Mouse (Mus musculus): ENCODE measurements around the gene Car11. TPM values are rescaled to one million over a fixed set of nuclear protein-coding genes. Genes with fewer than 3 reads are reported as not detected.
"Not testable (repeated sequence)": the region's sequence is repeated elsewhere in the genome, so short reads cannot be mapped to it uniquely, and the experiment has no call there.

Gene Car11
- 0.26 and 0.44 TPM in 2 replicates for polyA plus RNA-seq (2015; fragmentation: Nextera tagmentation; extraction: Ambion mirVana)

DNA sequence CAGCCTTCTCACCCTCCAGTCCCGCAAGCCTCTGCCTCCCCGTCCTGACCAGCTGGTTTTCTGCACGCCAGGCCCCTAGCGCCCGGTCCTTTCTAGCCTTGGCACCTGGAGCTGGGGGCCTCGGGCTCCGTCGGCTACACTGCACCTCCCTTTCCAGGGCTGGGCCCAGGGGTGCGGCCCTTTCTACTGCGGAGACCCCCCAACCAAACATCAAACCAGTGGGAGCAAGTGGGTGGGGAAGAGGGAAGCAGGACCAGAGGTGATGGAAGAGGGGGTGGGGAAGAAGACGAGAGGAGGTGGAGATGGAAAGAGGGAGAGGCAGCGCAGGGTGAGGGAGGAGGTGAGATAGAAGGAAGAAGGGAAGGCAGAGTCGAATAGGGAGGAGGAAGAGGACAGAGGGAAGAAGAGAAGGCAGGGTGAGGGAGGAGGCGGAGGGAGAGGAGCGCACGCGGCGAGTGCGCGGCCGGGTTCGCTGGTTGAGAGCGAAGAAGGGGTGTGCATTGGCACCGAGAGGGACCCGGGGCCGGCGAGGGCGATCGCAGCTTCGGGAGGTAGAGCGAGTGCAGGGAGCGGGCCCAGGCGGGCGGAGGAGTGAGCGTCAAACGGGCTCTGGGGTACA lies at the start of gene Car11:
Gene Car11, plus strand, starts transcription at position 321 of the 619 bp plus-strand sequence.
- H3K27me3 ChIP-seq = peaks cover 56% of the 10 kb centered on the region
- H3K4me2 ChIP-seq = peak within 1 kb of the TSS; percentile 35; the same call in 1 of the 2 replicates
- H3K4me3 ChIP-seq (replicated peaks) = 0 out of 2 replicates have a peak within 1 kb of the TSS, but pooled peaks have one; percentile 5
- WGBS (ENCODE audit: insufficient replicate concordance) = 6% methylated on average over 36 of the region's 36 CpGs
- peaks cover 21% of the 10 kb centered on the region for H3K4me1 ChIP-seq (replicated peaks)
- no peaks in the 10 kb centered on the region for H3K36me3 ChIP-seq (replicated peaks)
- no peak within 1 kb of the TSS for H3K9ac ChIP-seq
- ATAC-seq (ENCODE audit: insufficient read depth) = no peak
- H3K9me3 ChIP-seq (replicated peaks) = no peaks in the 10 kb centered on the region
- no peak within 1 kb of the TSS for H3K27ac ChIP-seq (replicated peaks)

DNA sequence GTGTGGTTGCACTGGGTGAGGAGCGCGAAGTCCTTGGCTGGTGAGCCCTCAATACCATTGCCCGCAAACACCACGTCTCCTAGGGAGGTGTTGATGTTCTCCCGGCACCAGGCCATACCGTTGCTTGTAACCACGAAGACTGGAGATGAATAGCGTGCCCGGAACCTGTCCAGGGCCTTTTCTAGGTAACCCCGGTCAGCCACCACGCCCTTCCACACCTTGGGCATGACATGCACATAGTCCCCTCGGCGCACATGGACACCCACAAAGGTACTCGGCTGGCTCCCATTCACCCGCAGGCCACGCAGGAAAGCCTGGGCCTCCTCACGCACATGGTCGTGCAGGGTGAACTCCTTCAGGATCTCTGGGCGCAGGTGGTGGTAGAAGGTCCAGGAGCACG lies 49.2 kb upstream of the Car11 start:
- not testable (repeated sequence) for H3K9ac ChIP-seq; ATAC-seq (ENCODE audit: insufficient read depth); H3K27ac ChIP-seq (replicated peaks); H3K4me2 ChIP-seq; H3K36me3 ChIP-seq (replicated peaks); H3K4me3 ChIP-seq (replicated peaks); H3K9me3 ChIP-seq (replicated peaks); H3K27me3 ChIP-seq; H3K4me1 ChIP-seq (replicated peaks)
- WGBS (ENCODE audit: insufficient replicate concordance) = 76% methylated on average over 20 of the region's 20 CpGs

DNA sequence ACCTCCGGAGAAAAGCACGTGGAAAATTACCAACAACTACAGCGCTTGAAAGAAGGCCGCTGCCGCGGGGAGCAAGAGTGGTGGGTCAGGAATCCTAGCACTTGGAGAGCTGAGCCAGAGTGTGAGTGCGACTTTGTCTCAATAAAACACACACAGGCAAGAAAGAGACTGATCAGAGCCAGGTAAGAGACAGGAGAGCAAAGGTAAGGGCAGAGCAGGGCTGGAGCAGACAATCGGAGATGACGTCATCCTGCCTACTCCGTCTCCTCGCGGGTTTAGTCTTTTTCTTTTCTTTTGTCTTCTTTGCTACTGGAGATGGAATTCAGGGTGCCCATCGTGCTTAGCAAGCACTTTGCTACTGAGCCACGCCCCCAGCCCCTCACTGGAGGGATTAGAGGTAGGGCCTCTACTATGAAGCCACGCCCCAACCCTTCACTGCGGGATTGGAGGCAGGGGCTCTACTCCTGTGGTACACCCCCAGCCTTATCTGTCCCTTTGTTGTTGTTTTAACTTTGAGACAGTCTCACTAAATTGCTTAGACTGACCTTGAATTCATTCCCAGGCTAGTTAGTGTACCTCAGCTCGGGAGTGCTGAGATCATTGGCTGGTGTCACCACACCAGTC lies 45.1 kb upstream of the Car11 start:
- H3K27me3 ChIP-seq = no peaks in the 10 kb centered on the region
- 36% methylated on average over 17 of the region's 17 CpGs for WGBS (ENCODE audit: insufficient replicate concordance)
- H3K27ac ChIP-seq (replicated peaks) = no peak overlapping the region
- H3K9ac ChIP-seq = no peak overlapping the region
- peak overlapping the region; percentile 44 for H3K4me2 ChIP-seq
- no peaks in the 10 kb centered on the region for H3K4me1 ChIP-seq (replicated peaks)
- ATAC-seq (ENCODE audit: insufficient read depth) = no peak
- no peaks in the 10 kb centered on the region for H3K36me3 ChIP-seq (replicated peaks)
- no peak overlapping the region for H3K4me3 ChIP-seq (replicated peaks)
- H3K9me3 ChIP-seq (replicated peaks) = no peaks in the 10 kb centered on the region

DNA sequence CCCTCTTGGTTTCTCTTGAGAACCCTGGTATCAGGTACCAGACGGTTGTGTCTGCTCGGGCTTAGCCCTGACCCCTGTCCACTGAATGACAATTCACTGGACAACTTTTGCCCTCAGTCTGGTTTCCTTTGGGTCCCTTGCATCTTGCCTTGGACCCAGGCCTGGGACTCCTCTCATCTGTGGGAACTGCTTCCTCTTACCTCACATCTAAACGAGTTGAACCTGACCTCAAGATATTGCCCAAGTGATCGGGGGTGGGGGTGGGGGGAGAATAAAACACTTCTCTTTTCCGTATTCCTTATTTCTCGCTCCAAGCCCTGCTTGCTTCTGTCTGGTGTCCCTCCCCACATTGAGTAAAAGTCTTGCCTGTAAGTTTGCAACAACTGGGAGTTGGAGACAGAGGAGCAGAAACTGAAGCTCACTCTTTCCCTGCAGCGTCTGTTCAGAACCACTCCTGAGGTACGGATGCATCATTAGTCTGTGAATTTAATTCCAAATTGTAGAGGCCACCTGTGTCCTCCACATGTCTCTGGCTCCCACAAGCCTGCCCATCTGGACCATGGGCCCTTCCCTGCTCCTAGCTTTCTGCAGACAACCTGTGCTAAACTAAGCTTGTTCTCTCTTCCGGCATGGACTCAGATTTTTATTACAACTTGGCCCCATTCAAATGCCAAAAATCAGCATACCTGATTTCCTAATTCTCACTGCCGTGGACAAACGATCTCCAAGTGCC lies 38.7 kb upstream of the Car11 start:
- H3K36me3 ChIP-seq (replicated peaks) = no peaks in the 10 kb centered on the region
- H3K4me3 ChIP-seq (replicated peaks) = no peak overlapping the region
- H3K27me3 ChIP-seq = no peaks in the 10 kb centered on the region
- no peaks in the 10 kb centered on the region for H3K4me1 ChIP-seq (replicated peaks)
- H3K4me2 ChIP-seq = no peak overlapping the region
- 50% methylated on average over 11 of the region's 11 CpGs for WGBS (ENCODE audit: insufficient replicate concordance)
- H3K9ac ChIP-seq = no peak overlapping the region
- H3K9me3 ChIP-seq (replicated peaks) = no peaks in the 10 kb centered on the region
- no peak for ATAC-seq (ENCODE audit: insufficient read depth)
- no peak overlapping the region for H3K27ac ChIP-seq (replicated peaks)

DNA sequence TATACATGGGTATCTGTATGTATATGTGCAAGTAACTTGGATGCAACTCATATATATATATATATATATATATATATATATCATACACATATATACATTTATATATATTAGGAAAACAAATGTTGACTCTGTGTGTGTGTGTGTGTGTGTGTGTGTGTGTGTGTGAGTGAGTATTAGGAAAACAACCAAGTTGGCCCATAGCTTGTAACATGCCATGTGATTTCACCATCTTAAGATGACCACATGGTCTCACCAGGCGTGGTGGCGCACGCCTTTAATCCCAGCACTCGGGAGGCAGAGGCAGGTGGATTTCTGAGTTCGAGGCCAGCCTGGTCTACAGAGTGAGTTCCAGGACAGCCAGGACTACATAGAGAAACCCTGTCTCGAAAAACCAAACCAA lies 37.9 kb upstream of the Car11 start:
- not testable (repeated sequence) for H3K4me3 ChIP-seq (replicated peaks); H3K4me1 ChIP-seq (replicated peaks); H3K9ac ChIP-seq; H3K36me3 ChIP-seq (replicated peaks); H3K4me2 ChIP-seq; ATAC-seq (ENCODE audit: insufficient read depth); H3K9me3 ChIP-seq (replicated peaks); H3K27me3 ChIP-seq; H3K27ac ChIP-seq (replicated peaks)
- 71% methylated on average over 6 of the region's 6 CpGs for WGBS (ENCODE audit: insufficient replicate concordance)

DNA sequence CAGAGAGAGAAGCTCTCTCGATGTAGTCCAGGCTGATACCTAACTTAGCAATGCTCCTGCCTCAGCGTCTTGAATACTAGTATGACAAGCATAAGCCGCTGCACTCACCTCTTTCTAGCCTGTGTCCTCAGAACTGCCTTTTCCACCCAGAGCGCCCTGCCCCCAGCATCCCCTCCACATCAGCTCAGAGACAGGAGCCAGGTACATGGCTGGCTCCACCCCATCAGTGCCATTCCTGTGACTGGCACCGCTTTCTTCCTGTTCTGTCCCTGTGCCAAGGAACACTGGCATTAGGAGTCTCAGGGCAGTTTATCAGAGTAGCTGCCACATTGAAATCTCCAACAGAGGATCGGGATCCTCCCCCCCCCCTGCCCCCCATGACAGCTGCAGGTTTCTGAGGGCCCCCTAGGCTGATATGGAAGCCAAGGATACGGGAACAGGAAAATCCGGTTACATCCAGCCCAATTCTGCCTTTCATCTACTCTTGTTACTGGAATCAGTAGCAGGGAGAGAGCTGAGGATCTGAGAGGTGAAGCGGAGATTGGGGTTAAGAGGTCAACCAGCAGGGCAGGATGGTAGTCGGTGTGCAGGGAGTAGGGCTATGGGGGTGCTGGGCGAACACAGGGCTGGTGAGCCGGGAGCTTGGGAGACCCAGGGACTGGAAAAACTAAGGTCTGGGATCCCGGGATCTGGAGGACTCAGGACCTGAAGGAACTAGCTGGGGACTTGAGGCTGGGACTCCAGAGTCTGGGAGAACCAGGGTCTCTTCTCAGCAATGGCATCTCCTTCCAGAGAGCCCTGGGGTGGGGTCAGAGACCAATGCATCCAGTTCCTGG lies 34.1 kb upstream of the Car11 start:
- H3K4me1 ChIP-seq (replicated peaks) = no peaks in the 10 kb centered on the region
- WGBS (ENCODE audit: insufficient replicate concordance) = 45% methylated on average over 13 of the region's 13 CpGs
- H3K4me3 ChIP-seq (replicated peaks) = no peak overlapping the region
- no peak overlapping the region for H3K27ac ChIP-seq (replicated peaks)
- H3K36me3 ChIP-seq (replicated peaks) = no peaks in the 10 kb centered on the region
- no peaks in the 10 kb centered on the region for H3K9me3 ChIP-seq (replicated peaks)
- no peak overlapping the region for H3K4me2 ChIP-seq
- ATAC-seq (ENCODE audit: insufficient read depth) = no peak
- H3K27me3 ChIP-seq = no peaks in the 10 kb centered on the region
- no peak overlapping the region for H3K9ac ChIP-seq

DNA sequence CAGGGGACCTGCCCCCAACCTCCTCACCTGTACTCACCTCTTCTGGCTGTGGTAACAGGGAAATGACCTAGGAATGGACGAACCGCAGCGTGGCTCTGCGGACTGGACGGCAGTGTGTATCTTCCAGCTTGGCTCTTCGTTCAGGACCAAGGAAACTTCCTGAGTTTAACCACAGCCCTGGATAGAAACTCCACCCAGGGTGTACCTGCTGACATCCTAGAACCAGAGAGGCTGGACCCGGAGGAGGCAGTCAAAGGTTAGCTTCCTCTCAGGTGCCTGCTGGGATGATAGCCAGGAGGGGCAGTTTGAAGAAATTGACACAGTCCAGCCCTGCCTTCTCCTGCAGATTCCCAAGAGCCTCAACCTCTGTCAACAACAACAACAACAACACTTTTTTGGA lies 33.5 kb upstream of the Car11 start, which contains the start of gene Fut2:
Gene Fut2, minus strand, starts transcription at position 234 of the 400 bp plus-strand sequence.
- Histone ChIP-seq H3K9me3 (replicated peaks) (no peaks in the 10 kb centered on the region), H3K4me3 (replicated peaks) (no peak within 1 kb of the TSS), H3K9ac (no peak within 1 kb of the TSS), H3K4me2 (no peak within 1 kb of the TSS), H3K4me1 (replicated peaks) (no peaks in the 10 kb centered on the region), H3K27ac (replicated peaks) (no peak within 1 kb of the TSS), H3K27me3 (no peaks in the 10 kb centered on the region), H3K36me3 (replicated peaks) (no peaks in the 10 kb centered on the region)
- 63% methylated on average over 7 of the region's 7 CpGs for WGBS (ENCODE audit: insufficient replicate concordance)
- ATAC-seq (ENCODE audit: insufficient read depth) = no peak

DNA sequence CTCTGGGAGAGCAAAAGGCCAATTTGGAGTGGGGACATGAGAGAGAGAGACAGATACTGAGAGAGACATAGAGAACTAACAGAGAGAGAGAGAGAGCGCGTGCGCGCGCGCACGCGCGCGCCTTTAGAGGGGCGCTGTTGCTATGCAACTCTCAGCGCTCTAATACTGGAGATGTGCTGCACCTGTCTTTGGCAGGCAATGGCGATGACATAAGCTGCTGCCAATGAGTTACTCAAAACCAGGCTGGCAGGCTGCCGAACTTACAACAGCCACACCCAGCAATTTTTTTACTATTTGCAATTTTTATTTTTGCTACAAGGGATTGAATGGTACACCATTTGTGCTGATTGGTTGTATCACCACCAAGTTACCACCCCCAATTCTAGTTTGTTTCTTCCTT lies 31.9 kb upstream of the Car11 start:
- H3K4me3 ChIP-seq (replicated peaks) = no peak overlapping the region
- no peaks in the 10 kb centered on the region for H3K4me1 ChIP-seq (replicated peaks)
- H3K9me3 ChIP-seq (replicated peaks) = no peaks in the 10 kb centered on the region
- H3K9ac ChIP-seq = no peak overlapping the region
- no peak overlapping the region for H3K4me2 ChIP-seq
- WGBS (ENCODE audit: insufficient replicate concordance) = 86% methylated on average over 14 of the region's 14 CpGs
- H3K36me3 ChIP-seq (replicated peaks) = no peaks in the 10 kb centered on the region
- ATAC-seq (ENCODE audit: insufficient read depth) = no peak
- no peak overlapping the region for H3K27ac ChIP-seq (replicated peaks)
- H3K27me3 ChIP-seq = no peaks in the 10 kb centered on the region

DNA sequence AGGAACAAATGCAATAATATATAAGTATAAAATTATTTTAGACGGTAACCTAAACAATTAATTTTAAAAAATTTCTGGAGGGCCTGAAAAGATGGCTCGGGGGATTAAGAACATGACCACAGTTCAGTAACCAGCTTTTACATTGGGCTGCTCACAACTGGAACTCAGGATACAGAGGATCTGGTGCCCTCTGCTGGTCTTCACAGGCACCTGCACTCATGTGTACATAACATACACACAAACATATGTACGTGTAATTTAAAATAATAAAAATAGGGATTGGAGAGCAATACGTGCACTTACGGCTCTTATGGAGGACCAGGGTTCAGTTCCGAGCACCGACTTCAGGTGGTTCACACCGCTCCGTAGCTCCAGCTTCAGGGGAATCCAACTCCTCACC lies 30.7 kb upstream of the Car11 start:
- no peaks in the 10 kb centered on the region for H3K9me3 ChIP-seq (replicated peaks)
- H3K27ac ChIP-seq (replicated peaks) = no peak overlapping the region
- no peak overlapping the region for H3K9ac ChIP-seq
- no peak overlapping the region for H3K4me3 ChIP-seq (replicated peaks)
- no peak overlapping the region for H3K4me2 ChIP-seq
- WGBS (ENCODE audit: insufficient replicate concordance) = 84% methylated on average over 9 of the region's 9 CpGs
- H3K36me3 ChIP-seq (replicated peaks) = no peaks in the 10 kb centered on the region
- H3K27me3 ChIP-seq = no peaks in the 10 kb centered on the region
- H3K4me1 ChIP-seq (replicated peaks) = no peaks in the 10 kb centered on the region
- ATAC-seq (ENCODE audit: insufficient read depth) = no peak

DNA sequence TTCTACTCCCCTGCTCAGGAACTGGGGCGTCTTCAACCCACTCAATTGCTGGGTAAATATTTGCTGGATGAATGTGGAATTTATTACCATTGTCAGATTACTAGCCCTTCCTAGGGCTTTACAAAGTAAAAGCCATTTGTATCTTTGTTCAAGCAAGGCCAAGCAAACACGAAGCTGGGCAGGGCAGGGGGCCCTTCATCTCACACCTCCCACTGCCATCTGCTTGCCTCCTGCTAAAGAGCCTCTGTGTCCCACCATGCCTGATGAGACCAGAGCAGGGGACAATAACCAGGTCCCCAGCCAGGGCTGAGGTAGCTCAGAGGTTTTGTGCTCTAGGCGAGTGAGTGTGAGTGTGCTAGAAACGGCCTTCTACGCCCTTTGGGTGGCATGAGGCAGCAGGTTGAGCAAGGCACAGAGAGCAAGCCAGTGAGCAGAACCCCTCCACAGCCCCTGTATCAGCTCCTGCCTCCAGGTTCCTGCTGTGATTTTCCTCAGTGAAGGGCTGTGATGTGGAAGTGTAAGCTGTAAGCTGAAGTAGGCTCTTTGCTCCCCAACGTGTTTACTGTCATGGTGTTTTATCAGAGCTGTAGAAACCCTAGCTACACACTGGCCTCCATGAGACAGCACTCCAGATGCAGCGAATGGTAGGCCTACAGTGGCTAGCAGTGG lies 21.9 kb upstream of the Car11 start:
- ATAC-seq (ENCODE audit: insufficient read depth) = no peak
- no peak overlapping the region for H3K9ac ChIP-seq
- no peak overlapping the region for H3K4me2 ChIP-seq
- no peaks in the 10 kb centered on the region for H3K36me3 ChIP-seq (replicated peaks)
- H3K27me3 ChIP-seq = no peaks in the 10 kb centered on the region
- no peak overlapping the region for H3K27ac ChIP-seq (replicated peaks)
- no peak overlapping the region for H3K4me3 ChIP-seq (replicated peaks)
- H3K4me1 ChIP-seq (replicated peaks) = peaks cover 10% of the 10 kb centered on the region
- no peaks in the 10 kb centered on the region for H3K9me3 ChIP-seq (replicated peaks)
- 58% methylated on average over 7 of the region's 7 CpGs for WGBS (ENCODE audit: insufficient replicate concordance)

Measured in liver, embryonic 15.5 days (tissue).